Mouse (Mus musculus): Measurements from ENCODE around the gene Hunk.

GRCm38 (mm10) chr16:90427838-90428630 is 42.2 kb downstream of the Hunk start:
- no peak for TF ChIP-seq CTCF (IDR thresholded peaks at IDR 0.05; ENCODE audit: low read depth, low read length)
- no peak for TF ChIP-seq POLR2A (IDR thresholded peaks at IDR 0.05; ENCODE audit: insufficient read depth, low read length)
